Mouse (Mus musculus): ENCODE data around the gene Mogat2. TPM values are rescaled to one million over a fixed set of nuclear protein-coding genes. Genes with fewer than 3 reads are reported as not detected.
A peak's percentile ranks its signal among the peaks of the same experiment; 100 is the strongest.

Gene Mogat2
- total RNA-seq (2015; ENCODE audit: low replicate concordance) (1.7 and 8.2 TPM in 2 replicates), total RNA-seq (2017; ENCODE audit: low replicate concordance) (3.0 and 3.6 TPM in 2 replicates)

DNA sequence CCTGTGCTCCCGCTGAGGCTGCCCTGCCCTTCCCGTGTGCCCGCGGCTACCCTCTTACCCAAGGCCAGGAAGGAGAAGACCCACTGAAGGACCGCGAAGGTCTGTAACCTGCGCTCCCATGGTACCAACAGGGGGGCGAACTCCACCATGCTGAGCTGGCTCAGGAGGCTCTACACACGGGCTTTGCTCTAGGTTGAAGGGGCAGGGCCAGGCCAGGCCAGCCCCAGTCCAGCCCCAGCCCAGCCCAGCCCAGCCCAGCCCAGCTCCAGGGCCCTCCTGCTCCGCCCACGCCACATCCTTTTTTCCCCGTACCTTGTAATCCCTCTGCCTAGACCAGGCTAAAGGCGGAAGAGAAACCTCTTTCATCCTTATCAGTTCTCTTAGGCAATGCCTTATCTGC lies at the start of gene Mogat2:
Gene Mogat2 (minus strand): TSS at position 203 of the 400 bp plus-strand sequence.
- no peak for ATAC-seq (replicated peaks; ENCODE audit: low FRiP score, poor library complexity, severe bottlenecking)

DNA sequence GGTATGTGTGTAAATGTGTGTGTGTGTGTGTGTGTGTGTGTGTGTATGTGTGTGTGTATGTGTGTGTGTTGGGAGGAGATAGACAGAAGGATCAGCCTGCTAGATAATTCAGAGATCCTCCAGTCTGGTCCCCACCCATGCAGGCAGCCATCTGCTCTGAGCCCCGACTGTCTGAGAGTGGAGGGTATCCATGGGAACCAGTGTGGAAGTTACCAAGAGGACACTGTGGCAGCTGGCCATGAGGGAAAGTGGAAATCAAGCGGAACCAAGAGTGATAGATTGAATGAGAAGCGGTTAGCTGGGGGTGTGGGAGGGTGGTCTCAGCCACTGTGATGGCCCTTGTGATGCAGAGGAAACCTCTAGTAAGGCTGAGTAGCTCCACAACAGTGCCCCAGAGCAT lies 48.9 kb upstream of the Mogat2 start:
- ATAC-seq (replicated peaks; ENCODE audit: low FRiP score, poor library complexity, severe bottlenecking): no peak

DNA sequence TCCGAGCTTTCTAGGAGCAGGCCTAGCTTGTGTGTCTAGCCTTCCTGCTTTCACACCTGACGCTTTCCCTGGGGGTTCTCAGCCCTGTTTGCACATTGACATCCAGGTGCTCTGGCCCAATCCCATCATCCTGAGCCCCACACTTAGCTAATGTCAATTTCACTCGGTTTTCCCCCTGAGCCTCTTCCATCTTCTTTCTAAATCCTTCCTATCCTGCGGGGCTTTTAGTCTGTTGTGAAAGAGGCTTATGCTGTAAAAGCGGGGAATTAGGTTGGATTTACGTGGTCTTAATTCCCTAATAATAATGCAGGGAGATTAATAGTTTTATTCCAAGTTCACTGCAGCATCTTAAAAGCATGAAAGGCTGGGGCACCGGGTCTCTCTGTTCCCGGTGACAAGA lies 41.2 kb upstream of the Mogat2 start:
- ATAC-seq (replicated peaks; ENCODE audit: low FRiP score, poor library complexity, severe bottlenecking): no peak

DNA sequence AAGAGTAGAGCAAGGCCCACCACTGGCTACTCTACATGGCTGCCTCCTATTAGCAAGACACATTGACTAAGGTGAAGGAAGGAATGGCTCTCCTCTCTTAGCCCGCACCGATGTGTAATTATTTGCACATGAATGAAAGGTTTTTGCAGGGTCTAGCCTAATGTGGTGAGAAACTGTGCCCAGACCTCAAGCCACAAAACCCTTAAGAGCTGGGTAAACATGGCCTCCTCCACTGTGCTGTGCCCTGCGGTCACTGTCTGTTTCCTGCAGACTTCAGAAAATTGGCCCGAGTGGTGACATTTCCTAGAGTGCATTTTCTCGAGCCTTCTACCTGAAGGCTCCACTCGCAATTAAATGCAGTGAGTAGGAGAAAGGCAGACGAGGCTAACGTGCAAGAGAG lies 39.9 kb upstream of the Mogat2 start:
- no peak for ATAC-seq (replicated peaks; ENCODE audit: low FRiP score, poor library complexity, severe bottlenecking)

DNA sequence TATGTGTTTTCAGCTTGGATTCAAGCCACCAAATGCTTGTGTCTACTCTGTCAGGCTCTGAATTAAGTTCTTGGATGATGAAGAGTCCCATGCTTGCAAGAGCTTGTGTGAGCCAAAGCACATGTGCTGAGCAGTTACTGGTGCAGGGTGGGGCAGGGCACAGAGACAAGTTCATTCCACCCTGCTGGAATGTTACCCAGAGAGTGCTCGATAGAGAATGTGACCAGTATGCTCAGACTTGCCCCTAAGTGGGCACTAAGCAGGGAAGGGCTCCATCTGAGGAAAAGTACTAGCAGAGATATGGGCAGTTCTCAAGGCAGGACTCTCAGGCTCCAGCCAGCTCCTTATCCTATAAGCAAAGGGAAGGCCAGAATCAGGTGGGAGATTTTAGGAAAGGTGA lies 38.3 kb upstream of the Mogat2 start:
- ATAC-seq (replicated peaks; ENCODE audit: low FRiP score, poor library complexity, severe bottlenecking): no peak

DNA sequence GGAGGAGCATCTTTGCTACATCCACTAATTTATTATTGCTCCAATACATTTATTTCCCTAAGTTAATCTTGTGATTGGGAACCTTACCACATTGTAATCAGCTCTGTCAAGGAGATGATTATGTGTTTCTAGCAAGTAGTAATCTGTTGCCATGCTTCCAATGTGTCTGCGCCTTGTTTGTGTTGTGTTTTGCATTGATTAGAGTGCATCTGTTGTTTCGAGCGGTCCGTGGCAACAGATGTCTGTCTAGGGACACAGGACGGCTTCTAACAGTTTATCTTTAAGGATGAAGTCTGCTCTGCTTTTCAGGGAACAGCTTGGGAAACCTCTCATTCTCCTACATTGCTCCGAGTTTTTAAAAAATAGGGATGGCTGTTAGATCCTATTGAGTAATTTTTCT lies 36.7 kb upstream of the Mogat2 start:
- no peak for ATAC-seq (replicated peaks; ENCODE audit: low FRiP score, poor library complexity, severe bottlenecking)

DNA sequence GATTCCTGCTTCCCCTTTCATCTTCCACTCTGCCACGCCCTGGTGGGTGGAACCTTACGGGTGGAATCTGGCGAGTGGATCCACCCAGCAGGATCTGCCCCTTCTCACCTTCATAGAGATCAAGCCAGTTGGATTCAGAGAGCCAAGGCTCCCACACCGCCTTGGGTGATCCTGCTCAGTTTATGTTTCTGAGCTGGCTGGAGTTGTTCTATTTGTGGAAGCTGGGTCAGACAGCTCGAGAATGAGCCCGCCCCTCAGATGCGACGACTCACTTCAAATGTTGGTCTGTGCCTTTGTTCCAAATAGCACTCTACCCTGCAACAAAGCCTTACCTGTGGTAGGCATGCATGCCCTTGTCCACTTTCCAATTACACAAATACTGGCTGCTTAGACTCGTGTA lies 33.2 kb upstream of the Mogat2 start:
- ATAC-seq (replicated peaks; ENCODE audit: low FRiP score, poor library complexity, severe bottlenecking): no peak

DNA sequence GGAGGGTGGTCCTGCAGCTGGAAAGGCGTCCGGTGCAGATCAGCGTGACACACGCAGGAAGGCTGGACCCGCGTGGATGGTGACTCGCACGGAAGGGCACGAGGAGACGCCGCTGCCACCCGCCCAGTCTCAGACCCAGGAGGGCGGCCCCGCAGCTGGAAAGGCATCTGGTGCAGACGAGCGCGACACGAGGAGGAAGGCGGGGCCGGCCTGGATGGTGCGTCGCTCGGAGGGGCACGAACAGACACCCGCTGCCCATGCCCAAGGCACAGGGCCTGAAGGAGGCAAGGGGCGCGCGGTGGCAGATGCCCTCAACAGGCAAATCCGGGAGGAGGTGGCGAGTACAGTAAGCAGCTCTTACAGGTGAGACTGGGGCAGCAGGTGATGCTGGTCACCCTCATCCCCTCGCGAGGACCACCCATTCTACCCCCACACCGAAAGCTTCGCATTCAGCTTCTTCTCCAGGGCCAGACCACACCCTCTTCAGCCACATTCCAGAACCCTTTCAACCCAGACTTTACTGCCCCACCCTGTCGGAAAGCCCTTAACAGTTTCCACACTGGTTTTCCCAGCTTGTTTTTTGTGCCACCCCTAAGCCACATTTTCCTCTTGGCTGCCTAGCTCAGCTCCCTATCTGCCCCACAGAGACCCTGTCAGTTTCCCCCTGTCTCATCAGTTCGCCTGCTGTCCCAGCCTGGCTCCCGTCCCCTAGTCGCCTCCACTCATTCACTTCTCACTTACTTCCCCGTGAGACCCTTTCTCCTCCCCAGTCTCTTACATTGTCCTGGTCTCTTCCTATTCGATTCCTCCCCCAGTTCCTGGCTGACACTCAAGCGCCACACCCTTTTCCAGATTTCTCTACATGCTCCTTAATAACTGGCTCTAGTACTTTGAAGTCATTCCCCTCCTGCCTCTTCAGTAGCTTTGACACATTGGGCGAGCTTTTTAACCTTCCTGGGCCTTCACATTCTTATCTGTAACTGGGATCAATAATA lies 30.8 kb upstream of the Mogat2 start:
- ATAC-seq (replicated peaks; ENCODE audit: low FRiP score, poor library complexity, severe bottlenecking): no peak

DNA sequence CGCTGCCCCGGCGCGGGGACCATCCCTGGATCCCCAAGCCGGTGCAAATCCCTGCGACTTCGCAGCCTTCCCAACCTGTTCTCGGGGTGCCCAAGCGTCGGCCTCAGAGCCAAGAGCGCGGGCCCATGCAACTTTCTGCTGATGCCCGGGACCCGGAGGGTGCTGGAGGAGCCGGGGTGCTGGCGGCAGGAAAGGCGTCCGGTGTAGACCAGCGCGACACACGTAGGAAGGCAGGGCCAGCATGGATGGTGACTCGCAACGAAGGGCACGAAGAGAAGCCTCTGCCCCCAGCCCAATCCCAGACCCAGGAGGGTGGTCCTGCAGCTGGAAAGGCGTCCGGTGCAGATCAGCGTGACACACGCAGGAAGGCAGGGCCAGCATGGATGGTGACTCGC lies 30.1 kb upstream of the Mogat2 start:
- ATAC-seq (replicated peaks; ENCODE audit: low FRiP score, poor library complexity, severe bottlenecking): no peak

DNA sequence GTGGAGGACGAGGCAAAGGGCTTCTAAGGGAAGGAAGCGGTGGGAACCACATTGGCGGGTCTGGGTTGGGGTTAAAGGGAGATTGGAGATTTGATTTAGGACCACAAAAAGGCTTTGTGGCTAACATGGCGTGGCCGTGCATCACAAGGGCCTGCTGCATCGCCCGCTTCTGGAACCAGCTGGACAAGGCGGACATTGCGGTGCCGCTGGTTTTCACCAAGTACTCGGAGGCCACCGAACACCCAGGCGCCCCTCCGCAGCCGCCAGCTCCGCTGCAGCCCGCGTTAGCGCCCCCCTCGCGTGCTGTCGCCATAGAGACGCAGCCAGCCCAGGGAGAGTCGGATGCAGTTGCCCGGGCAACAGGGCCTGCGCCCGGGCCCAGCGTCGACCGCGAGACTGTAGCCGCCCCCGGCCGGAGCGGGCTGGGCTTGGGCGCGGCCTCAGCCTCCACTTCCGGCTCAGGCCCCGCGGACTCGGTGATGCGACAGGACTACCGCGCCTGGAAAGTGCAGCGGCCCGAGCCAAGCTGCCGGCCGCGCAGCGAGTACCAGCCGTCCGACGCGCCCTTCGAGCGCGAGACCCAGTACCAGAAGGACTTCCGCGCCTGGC lies 29.6 kb upstream of the Mogat2 start:
- ATAC-seq (replicated peaks; ENCODE audit: low FRiP score, poor library complexity, severe bottlenecking): no peak

DNA sequence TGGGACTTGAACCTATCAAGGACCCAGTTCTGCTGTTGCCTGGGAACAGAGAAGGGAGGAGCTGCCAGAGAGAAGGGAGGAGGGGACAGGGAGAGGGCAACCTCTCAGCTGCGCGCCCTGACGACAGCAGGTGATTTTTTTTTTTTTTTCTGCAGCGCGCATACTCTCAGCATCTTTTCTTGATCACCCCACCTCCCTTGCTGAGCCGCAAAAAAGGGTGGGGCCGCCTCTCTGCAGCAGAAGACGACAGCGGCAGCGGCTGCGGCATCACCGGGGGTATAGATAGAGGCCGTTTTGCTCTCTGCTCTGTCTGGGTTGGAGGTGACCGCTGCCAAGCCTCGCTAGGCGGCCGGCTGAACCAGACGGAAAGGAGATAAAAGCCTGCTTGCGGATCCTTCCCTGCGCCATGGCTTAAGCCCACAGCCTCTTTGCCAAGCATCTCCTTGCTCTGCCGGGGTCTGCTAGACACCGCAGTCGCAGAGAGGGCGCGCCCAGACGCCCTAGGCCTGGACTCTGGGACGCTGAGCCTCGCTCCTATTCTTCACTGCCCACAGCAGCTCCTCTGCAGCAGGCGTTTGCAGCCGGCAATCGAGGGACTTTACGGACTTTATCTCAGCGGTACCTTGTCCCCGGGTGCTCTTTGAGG lies 29.0 kb upstream of the Mogat2 start, which contains the start of gene Map6:
Gene Map6 (plus strand): TSS at position 197 of the 646 bp plus-strand sequence.
- no peak for ATAC-seq (replicated peaks; ENCODE audit: low FRiP score, poor library complexity, severe bottlenecking)

DNA sequence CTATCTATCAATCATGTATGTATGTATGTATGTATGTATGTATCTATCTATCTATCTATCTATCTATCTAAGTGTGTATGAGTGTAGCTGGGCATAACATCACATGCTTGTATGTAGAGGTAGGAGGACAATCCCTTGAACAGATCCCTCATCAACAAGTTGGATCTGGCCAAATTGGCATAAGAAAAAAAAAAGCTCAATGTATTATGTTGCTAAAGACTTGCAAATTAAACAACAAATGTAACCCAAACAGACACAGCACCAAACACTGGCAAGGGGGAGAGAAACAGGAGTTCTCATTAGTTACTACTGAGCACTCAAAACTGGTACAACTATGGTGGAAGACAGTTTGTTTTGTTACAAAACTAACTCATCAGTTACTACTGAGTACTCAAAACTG lies 26.2 kb upstream of the Mogat2 start:
- no peak for ATAC-seq (replicated peaks; ENCODE audit: low FRiP score, poor library complexity, severe bottlenecking)

DNA sequence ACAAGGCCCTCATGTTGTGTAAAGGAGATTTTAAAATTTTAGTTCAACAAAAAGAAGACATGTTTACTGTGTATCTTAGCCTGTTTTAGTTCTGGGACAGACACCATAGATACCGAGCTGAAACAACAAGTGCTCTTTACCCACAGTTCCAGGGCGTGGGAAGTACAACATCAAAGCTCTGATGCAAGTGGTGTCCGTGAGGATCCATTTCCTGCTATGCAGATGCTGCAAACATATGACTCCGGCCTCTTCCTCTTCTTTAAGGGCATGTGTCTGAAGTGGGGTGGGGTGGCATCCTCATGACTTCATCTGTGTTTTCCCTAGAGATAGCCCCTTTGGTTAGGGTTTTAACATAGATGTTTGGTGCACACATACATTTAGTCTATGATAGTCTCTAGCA lies 25.1 kb upstream of the Mogat2 start:
- no peak for ATAC-seq (replicated peaks; ENCODE audit: low FRiP score, poor library complexity, severe bottlenecking)

DNA sequence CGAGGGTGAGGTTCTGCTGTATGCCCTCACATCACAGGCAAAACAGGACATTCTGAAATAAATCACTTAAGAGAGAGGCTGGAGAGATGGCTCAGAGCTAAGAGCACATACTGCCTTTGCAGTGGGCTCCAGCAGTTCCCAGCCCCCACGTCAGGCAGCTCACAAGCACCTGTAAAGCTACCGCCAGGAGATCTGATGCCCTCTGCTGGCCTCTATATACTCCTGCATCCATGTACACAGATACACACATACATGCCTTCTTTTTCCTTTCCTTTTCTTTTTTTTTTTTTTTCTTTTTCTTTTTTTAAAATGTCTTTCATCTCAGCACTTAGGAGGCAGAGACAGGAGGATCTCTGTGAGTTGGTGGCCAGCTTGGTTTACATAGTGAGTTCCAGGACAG lies 23.5 kb upstream of the Mogat2 start:
- ATAC-seq (replicated peaks; ENCODE audit: low FRiP score, poor library complexity, severe bottlenecking): no peak

DNA sequence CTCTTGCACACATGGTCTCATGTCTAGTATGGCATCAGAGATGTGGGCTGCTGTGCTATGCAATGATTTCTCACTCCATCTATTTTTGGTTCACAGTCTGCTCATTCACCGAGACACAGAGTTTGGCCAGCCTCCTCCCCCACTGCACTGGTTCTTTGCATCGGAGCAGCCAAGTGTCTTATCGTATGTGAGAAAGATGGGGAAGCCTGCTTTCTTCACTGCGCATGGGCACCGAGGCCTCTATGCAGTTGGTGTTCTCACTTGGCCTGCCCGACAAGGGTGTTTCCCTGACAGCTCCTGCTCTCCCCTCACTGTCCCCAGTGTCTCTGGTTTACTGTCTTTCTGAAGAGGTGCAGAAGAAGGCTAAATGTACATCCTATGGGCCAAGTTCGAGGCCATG lies 16.6 kb upstream of the Mogat2 start:
- no peak for ATAC-seq (replicated peaks; ENCODE audit: low FRiP score, poor library complexity, severe bottlenecking)

DNA sequence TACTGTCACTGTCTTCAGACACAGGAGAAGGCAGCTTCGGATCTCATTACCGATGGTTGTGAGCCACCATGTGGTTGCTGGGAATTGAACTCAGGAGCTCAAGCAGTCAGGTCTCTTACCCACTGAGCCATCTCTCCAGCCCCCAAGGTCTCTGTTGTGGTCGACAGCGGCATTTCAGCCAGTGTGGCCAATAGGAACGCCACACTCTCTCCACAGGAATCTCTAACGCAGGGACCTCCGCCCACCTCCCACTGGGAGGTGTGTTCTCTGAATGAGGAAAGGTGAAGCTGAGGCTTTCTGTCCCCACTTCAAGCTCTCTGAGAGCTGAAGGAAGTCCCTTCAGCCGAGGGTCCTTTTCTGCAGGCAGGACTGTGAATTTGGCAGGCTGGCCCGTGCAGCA lies 12.0 kb upstream of the Mogat2 start:
- no peak for ATAC-seq (replicated peaks; ENCODE audit: low FRiP score, poor library complexity, severe bottlenecking)

DNA sequence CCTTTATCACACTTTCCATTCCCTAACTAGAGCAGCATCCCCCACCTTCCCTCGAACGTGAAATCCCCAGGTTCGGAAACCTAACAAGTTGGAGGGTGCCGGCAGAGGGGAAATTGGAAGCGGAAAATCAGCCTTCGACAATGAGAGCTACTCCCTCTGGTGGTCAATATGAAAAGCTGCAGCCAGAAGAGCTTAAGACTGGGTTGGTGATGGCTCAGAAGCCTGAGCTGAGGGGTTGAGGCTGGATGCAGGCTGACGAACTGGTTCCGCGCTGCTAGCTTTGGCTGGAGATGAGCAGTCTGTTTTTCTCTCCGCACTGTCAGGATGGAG lies 11.1 kb upstream of the Mogat2 start:
- no peak; the same call in 1 of the 2 replicates for ATAC-seq (replicated peaks; ENCODE audit: low FRiP score, poor library complexity, severe bottlenecking)

DNA sequence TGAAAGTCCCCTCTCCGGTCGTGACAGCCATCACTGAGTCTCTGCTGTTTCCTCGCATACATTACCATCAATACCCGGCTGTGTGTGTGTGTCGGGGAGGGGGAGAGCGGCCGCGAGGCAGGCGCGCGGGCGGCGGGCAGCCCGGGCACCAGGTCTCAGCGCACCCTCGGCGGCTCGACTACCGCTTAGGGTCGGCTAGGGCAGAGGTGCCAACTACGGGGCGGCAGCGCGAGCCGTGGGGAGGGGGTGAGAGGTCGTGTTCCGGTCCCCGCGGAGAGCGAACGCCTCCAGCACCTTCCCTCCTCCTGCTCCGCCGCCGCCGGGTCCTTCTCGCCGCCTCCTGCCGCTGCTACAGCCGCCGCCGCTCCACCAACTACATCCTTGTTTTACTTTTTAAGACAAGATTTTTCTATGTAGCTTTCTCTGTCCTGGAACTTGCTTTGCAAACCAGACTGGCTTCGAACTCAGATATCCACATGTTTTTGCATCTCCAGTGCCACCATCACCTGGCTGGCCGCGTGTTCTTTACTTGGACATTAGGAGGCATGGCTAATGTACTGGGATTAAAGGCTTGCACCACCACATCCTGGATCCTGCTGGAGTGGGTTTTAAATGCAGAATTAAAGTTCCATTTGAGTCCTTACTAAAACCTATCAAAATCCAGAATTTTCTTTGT lies 10.6 kb upstream of the Mogat2 start:
- peak; percentile 62; the same call in 1 of the 2 replicates for ATAC-seq (replicated peaks; ENCODE audit: low FRiP score, poor library complexity, severe bottlenecking)

DNA sequence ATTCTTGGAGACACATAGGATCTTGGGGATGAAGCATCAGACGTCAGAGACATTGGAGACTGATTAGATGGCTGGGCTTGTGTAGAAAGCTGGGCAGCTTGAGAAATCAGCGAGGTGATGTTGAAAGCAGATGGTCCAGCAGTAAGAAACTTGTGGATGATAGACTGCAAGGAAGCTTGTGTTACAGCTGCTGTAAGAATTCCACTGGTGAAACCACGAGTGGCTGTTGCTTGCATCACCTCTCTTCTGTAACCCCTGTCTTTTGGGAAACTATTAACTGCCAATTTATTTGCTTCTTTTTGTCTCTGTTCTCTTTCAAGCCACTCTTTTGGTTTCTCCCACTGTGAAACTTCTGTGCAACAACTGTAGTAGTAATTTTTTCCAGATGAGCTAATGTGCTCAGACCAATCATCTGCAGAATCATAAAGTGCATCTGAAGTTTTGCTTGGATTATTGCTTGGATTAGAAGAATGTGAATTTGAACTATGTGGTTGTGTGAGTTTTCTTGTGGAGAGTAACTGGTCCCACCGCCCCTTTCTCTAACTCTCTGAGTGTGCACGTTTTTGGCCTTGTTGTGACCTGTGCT lies 9.8 kb upstream of the Mogat2 start:
- ATAC-seq (replicated peaks; ENCODE audit: low FRiP score, poor library complexity, severe bottlenecking): no peak

DNA sequence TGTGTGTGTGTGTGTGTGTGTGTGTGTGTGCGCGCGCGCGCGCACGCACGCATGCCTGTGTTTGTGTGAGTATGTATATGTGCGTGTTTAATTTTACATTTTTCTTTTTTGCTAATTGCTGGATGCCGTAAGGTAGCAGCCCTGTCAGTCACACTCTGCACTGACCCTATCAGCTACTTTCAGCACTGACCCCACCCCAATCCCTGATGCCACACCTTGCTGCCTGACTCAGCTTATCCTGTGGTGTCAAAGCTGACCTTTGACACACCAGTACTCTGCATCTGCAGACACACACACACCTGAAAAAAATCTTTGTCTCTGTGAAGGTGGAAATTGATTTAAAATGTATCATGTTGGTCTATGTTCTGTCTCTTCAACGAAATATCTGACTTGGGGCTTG lies 3.7 kb upstream of the Mogat2 start:
- peak; percentile 58; the same call in 1 of the 2 replicates for ATAC-seq (replicated peaks; ENCODE audit: low FRiP score, poor library complexity, severe bottlenecking)

All from erythroblast, adult 5-6 weeks (primary cell).